Mouse (Mus musculus) kidney, adult 18-20 months (tissue): ENCODE data around the gene Plch2.

ENCODE experiments used
- DNase-seq: peaks from one replicate; pipeline ENCODE4 v3.0.0; 2021

Plch2 gene

DNA sequence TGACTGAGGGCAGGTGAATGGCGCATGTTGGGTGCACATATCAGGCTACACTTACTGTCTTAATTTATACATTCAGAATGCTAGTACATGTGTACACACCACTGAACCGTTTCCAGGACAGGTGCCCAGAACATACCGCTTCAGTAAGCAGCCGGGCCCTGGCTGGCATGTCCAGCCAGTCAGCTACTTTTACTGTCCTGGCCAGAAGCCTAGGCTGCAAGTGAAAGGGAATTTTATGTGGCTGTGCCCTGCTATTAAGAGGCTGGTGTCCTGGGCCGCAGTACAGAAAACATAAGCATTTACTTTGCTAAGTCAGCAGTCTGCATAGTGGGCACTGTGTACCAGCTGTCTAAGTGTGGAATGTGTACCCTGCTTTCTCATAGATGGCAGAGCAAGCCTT lies 14.3 kb upstream of the Plch2 start:
- DNase-seq, result peak; percentile 72

DNA sequence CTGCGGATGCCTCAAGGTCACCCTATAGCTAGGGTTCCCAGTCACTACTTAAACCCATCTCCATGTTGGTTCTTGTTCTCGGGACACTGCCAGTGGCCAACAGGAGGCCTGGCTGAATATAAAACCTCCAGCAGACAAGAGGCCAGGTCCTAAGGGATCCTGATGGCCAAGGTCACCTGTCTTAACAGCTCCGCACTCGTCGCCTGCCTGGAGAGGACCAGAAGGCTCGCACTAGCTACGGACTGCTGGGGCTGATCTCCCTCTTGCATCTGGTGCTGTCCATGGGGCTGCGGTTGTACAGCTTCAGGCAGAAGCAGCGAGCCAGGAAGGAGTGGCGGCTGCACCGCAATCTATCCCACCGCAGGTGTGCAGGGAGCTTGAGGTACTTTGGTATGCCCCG lies 13.6 kb upstream of the Plch2 start:
- no peak for DNase-seq

DNA sequence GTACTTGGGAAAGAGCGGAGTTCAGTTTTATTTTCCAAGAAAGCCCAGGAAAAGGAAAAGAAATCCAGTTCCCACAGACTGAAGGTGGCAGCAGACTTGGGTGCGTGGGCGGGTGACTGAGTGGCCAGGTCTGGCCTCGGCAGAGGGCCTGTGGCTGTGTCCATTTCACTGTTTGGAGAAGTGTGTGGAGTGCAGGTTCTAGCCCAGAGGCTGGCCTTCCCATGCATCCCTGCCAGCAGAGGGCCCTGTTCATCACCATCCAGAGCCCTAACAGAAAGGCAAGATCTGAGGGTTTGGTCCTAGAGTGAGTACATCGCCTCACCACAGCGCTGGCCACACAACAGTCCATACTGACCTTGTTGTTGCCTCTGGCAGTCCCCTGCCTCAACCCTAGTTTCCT lies 12.6 kb upstream of the Plch2 start:
- DNase-seq, result peak; percentile 38

DNA sequence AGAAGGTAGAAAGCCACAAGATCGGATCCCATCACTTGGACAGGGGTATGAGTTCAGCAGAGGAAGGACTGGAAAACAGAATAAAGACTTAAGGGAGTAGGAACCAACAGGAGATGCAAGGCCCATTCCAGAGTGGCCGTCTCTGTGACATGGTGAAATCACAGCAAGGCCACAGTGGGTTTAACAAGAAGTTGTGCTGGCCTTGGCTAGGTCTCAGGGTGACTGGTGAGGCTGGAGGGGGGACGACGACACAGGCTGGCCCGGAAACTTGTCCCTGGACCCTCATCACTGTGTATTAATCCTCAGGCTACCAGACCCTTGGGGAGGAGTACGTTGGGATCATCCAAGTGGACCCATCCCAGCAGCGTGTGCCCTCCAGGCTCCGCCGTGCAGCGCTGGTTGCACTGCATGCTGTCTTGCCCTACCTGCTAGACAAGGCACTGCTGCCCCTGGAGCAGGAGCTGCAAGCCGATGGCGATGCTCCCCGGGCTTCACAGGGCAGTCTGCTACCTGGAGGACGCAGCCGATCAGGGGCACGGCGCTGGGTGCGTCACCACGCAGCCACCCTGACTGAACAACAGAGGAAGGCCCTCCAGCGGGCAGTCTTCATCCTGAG lies 11.9 kb upstream of the Plch2 start:
- no peak for DNase-seq

DNA sequence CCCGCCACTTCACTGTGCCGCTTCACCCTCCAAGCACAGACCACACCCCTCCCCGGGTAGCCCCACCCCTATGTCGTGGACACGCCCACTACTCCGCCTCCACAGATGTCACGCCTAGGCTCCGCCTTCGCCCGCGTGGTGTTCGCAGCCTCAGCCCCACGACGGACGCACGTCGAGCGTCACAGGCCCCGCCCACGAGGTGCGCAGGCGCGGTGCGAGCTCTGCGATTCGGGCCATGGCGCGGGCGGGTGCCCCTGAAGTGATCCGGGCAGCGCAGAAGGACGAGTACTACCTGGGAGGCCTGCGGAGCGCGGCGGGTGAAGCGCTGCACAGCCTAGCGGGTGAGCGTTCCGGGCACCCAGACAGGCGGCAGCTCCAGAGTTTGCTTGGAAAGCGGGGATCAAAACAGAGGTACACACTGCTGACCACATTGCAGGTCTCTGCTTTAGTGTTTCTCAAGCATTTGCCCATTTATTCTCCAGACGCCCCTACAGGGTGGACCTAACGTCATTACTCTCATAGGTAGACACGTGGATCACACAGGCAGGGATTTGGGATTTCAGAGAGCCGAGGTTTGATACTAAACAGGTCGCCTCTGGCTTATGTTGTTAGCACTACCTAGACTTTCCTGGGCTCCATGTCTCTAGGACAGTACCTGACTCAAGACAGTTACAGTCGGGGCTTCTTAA lies 10.4 kb upstream of the Plch2 start, which contains the start of gene Pex10:
TSS of gene Pex10 (plus strand) at position 183 of the 689 bp plus-strand sequence.
- peak; percentile 97 for DNase-seq

DNA sequence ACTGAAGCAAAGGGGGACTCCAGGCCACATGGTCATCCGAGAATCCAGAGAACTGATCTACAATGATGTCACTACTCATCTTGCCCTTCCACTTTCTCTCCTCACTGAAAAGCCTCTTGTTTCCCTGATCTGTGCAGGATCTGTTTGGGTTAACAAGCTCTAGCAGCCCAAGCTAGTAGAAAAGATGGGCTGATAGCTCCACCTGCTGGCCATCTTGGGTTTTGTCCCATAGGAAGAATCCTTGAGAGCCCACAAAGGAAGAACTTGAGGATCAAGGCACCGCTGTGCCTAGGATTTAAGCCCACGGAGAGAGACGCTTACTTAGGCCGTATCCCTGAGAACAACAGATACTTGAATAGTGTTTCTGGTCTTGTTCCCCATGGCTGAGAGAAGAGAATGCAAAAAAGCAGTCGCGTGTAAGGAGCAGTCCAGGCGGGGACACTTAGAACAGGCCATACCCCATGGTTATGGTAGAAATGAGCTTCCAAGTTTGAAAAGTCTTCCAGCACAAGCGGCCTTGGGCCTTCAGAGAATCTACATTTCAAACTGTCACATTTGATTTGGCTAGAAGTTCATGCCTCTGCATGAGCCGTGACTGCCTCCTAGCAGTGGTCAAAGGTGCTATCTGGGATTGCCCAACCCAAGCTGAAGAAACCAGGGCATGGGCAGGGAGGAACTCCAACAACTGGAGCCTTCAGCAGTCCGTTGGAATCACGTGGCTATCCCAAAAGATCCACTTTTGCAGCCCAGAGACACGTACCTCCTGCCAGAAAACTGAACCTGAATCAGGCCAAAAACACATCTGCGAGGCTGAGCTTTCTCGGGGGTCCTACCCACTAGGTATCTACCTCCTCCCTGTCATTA lies 9.6 kb upstream of the Plch2 start:
- peak; percentile 92 for DNase-seq

DNA sequence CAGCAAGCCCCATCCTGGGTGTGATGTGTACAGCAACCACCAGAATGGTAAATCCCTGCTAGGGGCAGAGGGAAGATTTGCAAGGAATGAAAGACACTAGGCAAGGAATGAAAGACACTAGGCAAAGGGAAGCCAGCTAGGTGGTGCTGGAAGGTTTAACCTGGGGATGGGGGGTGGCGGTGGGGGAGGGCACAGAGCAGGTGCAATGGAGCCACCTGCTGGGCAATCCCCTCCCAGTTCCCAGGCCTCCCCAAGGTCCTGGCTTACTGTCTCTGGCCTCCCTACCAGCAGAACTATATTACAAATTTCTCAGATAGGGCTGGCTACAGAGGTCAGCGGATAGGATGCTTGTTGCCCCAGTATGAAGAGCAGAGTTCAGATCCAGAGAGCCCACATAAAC lies 7.9 kb upstream of the Plch2 start:
- DNase-seq, result no peak

DNA sequence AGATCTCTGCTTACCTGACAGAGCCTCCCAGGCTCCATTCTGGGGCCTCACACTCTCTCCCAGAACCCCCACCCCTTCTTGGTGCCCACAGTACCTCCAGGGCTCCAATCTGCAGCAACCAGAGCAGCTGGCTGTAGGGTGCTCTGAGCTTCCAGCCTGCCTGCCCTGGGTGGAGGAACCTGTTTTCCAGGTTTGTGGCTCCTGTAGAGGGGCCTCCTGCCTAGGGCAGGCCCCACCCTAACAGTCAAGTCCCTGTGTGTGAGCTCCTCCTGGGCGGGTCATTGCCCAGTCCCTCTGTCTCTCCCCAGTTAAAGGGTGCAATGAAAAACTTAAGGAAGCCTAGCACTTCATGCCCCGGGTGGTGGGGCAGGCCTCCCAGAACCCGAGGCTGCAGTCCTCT lies 7.3 kb upstream of the Plch2 start:
- DNase-seq, result no peak

DNA sequence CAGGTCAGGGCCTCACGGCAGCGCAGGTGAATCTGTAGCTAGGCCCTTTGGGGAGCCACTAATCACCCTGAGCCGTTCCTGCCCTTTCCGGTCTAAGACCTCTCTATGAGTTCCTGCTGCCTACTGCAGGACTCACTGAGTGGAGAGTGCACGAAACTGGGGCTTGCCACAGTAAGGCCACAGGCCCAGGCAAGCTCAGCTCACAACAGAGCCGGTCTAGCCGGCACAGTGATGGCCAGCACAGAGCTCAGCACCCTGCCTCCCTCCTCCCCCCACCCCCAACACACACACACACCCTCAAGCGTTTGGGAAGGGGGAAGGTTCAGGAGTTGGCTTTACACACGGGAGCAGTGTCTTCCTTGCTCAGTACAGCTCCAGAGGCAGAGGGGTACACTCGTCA lies 1.7 kb upstream of the Plch2 start:
- DNase-seq, result no peak

DNA sequence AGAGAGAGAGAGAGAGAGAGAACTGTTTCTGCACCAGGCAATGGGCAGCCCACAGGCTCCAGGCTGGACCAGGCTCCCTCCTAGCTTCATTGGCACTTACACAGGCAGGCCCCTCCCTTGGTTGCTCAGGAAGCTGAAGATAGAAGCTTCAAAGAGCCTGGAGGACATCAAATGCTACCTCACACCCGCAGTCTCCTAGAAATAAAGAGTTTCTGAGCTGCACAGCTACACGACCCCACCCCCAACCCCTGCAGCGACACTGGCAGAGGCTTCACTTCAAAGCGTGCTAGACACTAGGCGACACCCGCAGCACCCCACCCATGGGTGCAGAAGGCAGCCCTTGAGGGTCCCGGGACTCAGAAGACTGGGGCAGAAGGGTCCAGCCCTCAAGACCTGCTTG lies 6.5 kb downstream of the Plch2 start:
- no peak for DNase-seq

DNA sequence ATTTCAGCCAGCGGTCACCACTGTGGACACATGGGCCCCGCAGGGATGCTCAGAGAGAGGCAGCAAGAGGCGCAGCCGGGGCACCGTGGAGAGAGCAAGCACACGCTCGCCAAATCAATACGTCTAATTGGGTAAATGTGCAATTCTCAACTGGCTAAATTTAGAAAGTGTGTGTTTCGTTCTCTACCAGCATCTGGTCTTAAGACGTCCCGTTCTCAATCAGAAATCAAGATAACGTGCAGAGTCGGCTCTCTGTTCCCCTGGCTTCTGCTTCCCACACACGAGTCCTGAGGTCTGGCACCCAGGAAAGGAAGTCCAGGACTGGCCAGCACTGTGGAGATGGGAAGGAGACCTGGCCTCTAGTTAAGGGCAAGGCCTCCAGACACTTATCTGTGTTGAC lies 9.9 kb downstream of the Plch2 start:
- DNase-seq, result no peak

DNA sequence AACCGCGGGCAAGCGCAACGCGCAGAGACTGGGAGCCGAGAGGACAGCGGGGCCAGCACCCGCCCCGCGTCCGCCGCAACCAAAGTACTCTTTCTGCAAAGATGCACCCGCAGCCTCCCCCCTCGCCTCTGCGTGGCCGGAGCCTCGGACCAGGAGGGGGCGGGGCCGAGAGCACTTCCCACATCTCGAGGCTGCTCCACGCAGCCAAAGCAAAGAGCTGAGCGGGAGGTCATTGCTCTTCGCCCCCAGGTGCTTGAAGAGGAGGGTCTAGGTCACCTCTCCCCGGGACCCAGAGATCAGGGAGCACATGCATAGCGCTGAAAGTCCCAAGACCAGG lies 13.3 kb downstream of the Plch2 start:
- DNase-seq, result no peak

DNA sequence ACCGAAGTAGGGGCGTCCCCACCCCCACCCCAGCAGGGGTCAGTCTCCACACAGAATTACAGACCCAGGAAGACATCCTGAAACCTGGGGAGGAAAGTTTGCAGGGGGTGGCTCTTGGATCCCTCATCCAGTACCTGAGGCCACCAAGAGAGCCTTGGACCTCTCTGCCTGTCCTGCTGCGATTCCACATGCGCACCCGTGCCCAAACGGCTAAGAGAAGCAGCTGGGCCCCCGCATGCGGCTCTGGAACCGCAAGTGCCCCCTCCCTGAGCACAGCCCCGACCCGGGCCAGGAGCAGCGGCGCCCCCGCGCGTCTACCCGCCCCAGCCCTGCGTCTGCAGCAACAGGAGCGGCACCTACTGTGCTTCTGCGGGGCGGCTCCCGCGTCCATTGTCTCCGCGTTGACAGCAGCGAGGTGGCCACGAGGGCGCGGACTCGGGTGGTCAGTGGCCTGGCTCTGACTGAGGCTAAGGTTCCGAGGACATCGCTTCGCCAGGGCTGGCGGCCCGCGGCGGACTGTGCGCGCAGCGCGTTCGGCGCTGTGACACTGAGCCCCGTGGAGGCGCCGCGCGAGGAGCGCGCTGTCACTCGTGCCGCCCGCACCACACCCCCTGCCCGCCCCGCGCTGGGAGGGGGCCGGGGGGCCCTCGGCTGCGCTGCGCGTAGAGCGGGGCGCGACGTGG lies 13.8 kb downstream of the Plch2 start:
- no peak for DNase-seq

DNA sequence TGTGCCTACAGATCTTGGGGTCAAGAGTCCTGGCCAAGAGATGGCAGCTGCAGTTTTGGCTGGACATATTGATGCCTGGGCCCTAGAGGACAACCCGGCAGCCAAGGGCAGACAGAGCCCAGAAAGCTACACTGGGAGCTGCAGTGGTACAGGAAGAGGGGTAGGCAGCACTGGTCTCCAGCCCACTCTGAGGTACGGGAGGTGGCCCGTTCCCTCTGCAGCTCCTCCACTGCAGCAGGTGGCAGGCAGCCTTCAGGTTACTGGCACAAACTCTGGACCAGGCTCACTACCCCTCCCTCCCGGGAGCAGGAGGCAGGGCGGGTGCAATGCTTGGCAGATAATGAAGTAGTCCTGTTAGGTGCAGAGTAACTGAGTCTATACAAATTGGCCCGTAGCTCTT lies 15.9 kb downstream of the Plch2 start:
- no peak for DNase-seq

DNA sequence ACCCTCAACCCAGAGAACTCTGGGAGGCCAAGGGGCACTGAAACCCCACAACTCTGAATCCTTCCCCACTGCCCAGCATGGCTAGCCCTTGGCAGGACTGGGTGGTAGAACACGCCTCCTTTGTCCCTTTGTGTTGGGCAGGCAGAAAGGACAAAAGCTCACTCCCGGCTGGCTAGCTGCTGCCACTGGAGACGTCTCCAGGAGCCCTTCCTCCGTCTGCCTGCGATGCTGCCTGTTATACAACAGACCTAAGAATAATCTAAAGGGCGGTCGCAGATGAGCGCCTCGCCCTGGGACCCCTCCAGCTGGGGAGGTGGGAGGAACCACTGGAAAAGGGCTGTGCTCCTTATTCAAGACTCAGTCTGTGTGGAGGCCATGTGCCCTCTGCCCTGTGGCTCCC lies 16.4 kb downstream of the Plch2 start:
- DNase-seq, result no peak

DNA sequence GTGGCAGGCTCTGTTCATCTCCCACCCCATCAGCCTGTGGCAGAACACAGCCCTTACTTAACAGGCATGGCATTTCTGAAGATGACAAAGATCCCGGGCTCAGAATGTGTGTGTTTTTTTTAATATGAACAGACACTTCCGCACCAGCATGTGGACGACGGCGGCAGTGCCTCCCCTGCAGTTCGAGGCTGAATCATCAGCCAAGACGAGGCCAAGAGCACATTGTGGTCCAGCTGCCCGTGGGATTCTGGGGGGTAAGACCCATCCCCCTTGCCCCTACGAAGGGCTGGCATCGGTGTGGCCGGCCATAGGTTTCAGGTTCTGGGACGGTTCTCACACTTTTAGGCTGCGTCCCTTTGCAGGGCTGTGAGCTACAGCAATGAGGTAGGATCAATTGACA lies 21.8 kb downstream of the Plch2 start:
- DNase-seq, result no peak

DNA sequence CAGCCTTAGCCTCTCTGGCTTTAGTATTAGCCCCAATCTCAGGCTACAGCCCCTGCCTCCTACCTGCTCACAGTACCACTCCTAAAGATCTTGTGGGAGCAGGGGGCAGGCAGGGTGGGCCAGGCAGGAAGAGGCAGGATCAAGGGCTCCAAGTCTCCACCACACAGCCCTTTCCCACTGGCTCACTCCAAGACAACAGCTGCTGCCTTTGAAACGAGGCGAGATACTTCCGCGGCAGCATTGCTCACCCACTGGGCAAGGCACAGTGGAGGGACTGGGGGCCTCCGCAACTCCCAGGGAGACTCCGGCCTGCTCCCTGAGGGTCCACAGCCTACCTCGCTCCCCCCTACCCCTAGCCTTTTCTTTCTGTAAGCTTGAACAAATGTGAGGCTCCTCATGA lies 22.4 kb downstream of the Plch2 start:
- no peak for DNase-seq

DNA sequence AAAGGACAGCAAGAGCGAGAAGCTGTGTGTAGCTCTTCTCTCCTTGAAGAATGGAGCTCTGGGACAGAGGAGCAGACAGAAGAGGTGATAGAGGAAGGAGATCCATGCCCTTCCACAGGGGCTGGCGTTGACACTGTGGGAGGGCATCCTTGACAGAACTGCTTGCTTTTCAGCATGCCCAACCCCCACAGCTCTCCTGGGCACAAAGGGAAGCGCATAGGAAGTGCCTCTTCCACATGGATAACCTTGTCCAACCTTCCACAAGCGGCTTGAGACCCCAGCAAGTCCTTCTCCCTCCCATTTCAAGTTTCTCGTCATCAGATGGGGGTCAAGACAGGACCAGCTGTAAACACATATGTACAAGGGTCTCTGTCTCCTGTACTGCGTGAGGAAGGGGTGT lies 23.5 kb downstream of the Plch2 start:
- no peak for DNase-seq

DNA sequence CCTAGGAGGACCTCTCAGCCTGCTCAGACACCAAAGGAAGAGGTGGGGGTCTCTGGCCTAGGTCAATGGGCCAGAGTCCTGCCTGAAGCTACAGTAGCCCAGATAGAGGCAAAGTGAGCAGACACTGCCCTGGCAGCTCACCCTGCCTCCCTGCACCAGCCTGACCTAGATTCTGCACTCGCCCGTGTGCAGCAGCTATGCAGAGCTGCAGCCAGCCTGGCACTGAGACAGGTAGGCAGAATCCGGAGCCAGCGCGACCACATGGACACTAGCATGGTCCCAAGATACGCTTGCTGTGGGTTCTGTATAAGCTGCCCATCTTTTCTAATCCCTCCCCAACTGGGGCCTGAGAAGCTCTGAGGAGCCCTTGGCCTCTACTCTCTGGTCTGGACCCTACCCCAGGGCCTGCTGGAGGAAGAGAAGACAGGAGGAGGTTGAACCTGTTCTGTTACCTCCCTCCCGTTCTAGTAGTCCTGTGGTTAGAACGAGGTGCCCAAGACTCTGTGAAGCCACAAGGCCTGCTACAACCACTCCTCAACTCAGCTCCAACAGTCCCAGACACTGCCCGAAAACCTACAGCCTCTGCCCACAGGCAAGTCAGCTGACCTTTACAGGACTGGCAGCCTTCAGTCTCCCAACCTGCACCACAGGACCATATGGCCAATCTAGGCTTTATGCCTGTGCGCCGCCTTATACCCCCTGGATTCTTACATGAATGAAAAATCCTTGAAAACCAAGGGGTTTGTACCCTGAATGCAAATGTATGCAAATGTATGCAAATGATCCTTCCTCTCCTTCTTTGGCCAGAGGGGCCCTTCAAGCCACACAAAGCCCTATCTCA lies 32.2 kb downstream of the Plch2 start:
- DNase-seq, result no peak

DNA sequence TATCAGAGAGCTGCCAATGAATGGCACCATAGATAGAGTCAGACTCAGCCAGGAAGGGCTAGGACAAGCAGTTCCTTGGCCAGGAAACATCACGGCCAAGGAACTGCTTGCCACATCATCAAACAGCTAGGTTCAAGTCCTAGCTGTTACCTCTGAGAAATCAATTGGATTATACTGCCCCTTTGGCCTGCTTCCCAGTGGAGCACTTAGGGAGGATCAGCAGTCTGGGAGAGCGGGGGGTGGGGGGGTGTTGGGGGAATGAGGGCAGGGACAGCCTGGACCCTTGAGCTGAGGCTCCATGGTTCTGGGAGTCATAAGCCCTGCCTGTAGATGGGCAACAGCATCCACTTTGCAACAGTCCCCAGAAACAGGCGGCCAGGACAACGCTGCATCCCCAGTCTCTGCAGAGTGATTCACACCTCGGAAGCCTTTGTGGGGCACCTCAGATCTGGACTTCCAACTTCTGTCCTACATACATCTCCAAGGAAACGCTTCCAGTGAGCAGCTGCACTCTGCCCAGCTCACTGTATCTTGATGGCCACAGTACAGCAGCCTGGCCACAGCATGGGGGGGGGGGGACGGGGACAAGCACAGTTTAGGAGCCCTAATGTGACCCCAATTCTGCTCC lies 34.2 kb downstream of the Plch2 start:
- DNase-seq, result no peak

DNA sequence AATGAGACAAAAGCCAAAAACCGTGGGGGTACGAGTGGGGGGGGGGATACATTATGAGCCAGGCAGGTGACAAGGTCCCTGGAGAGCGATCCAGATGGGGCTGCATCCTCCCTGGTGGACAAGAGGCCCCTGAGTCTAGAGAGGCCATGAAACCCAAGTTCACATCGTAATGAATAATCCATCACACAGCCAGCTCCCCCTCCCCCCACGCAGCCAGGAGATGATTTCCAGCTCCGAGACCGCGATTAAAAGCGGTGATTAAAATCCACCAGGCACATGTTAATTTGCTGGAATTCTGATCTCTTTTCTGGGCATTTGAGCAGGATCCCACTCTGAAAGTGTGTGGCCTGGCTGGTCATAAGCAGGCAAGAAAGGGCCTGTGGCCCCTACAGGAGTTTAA lies 35.8 kb downstream of the Plch2 start:
- no peak for DNase-seq

DNA sequence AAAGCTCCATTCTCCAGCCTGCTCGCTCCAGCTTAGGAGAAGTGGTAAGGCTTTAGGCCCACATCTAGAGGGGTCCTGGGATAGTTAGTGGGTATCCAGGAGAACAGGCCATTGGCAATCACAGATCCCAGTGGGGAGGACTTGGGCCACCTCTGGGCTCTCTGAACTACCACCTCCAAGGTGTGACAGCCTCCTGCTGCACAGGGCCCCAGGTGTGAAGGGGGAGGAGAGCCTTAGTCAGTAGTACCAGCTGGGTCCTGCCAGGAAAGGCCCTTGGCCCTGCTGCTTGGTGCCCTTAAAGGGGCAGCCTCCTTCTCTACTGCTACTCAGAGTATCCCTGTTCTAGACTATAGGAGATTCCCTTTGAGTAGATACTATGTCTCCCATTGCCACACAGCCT lies 36.4 kb downstream of the Plch2 start:
- DNase-seq, result no peak
